Mouse (Mus musculus): ENCODE results near the gene Mak. TPM values are rescaled to one million over a fixed set of nuclear protein-coding genes. Genes with fewer than 3 reads are reported as not detected.
"Not testable (repeated sequence)": the region's sequence is repeated elsewhere in the genome, so short reads cannot be mapped to it uniquely, and the experiment has no call there.

The Mak gene
- polyA plus RNA-seq, 1 experiment from 2014 or later = 0.04 TPM

GRCm38 (mm10) chr13:40988418-40988817, 91.1 kb downstream of the Mak start:
- WGBS = 49% methylated on average over 2 of the region's 2 CpGs
- Histone ChIP-seq H3K27ac (no peak overlapping the region), H3K9ac (no peak overlapping the region), H3K27me3 (no peaks in the 10 kb centered on the region), H3K36me3 (no peaks in the 10 kb centered on the region), H3K4me3 (no peak overlapping the region), H3K4me2 (no peak overlapping the region), H3K9me3 (replicated peaks) (no peaks in the 10 kb centered on the region), H3K4me1 (replicated peaks) (no peaks in the 10 kb centered on the region)
- no peak for ATAC-seq (replicated peaks; ENCODE audit: insufficient number of reproducible peaks, insufficient read depth, low FRiP score, low read depth)

GRCm38 (mm10) chr13:40987608-40988303, 91.8 kb downstream of the Mak start:
- not testable (repeated sequence) for H3K9me3 ChIP-seq (replicated peaks); H3K9ac ChIP-seq; H3K36me3 ChIP-seq; ATAC-seq (replicated peaks; ENCODE audit: insufficient number of reproducible peaks, insufficient read depth, low FRiP score, low read depth); H3K27me3 ChIP-seq; H3K27ac ChIP-seq; H3K4me3 ChIP-seq; H3K4me1 ChIP-seq (replicated peaks); H3K4me2 ChIP-seq
- WGBS = 56% methylated on average over 4 of the region's 4 CpGs

- Histone ChIP-seq H3K36me3 (no peaks in the 10 kb centered on the region), H3K9me3 (replicated peaks) (no peaks in the 10 kb centered on the region), H3K4me1 (replicated peaks) (no peaks in the 10 kb centered on the region), H3K4me2 (no peak overlapping the region), H3K9ac (no peak overlapping the region), H3K4me3 (no peak overlapping the region), H3K27ac (no peak overlapping the region), H3K27me3 (no peaks in the 10 kb centered on the region)
- WGBS = 89% methylated on average over 5 of the region's 5 CpGs
- ATAC-seq (replicated peaks; ENCODE audit: insufficient number of reproducible peaks, insufficient read depth, low FRiP score, low read depth) = no peak
Measured at GRCm38 (mm10) chr13:40986081-40986480, 93.4 kb downstream of the Mak start.

GRCm38 (mm10) chr13:40982759-40983158, 96.7 kb downstream of the Mak start:
- Histone ChIP-seq H3K4me2 (no peak overlapping the region), H3K27me3 (no peaks in the 10 kb centered on the region), H3K9me3 (replicated peaks) (no peaks in the 10 kb centered on the region), H3K36me3 (no peaks in the 10 kb centered on the region), H3K4me1 (replicated peaks) (no peaks in the 10 kb centered on the region), H3K9ac (no peak overlapping the region), H3K27ac (no peak overlapping the region), H3K4me3 (no peak overlapping the region)
- WGBS = 79% methylated on average over 1 of the region's 1 CpGs
- ATAC-seq (replicated peaks; ENCODE audit: insufficient number of reproducible peaks, insufficient read depth, low FRiP score, low read depth) = no peak

- Histone ChIP-seq H3K9me3 (replicated peaks) (no peaks in the 10 kb centered on the region), H3K27ac (peak overlapping the region; percentile 58), H3K4me2 (no peak overlapping the region), H3K4me3 (no peak overlapping the region), H3K9ac (no peak overlapping the region), H3K36me3 (no peaks in the 10 kb centered on the region), H3K4me1 (replicated peaks) (no peaks in the 10 kb centered on the region), H3K27me3 (no peaks in the 10 kb centered on the region)
- 53% methylated on average over 2 of the region's 2 CpGs for WGBS
- ATAC-seq (replicated peaks; ENCODE audit: insufficient number of reproducible peaks, insufficient read depth, low FRiP score, low read depth) = no peak
Measured at GRCm38 (mm10) chr13:40979321-40979720, 100.2 kb downstream of the Mak start.

GRCm38 (mm10) chr13:40978652-40979051, 100.9 kb downstream of the Mak start:
- ATAC-seq (replicated peaks; ENCODE audit: insufficient number of reproducible peaks, insufficient read depth, low FRiP score, low read depth) = no peak; the same call in 1 of the 2 replicates
- Histone ChIP-seq H3K9me3 (replicated peaks) (no peaks in the 10 kb centered on the region), H3K4me1 (replicated peaks) (no peaks in the 10 kb centered on the region), H3K4me3 (no peak overlapping the region), H3K4me2 (no peak overlapping the region), H3K27me3 (no peaks in the 10 kb centered on the region), H3K27ac (peak overlapping the region; percentile 58), H3K36me3 (no peaks in the 10 kb centered on the region), H3K9ac (no peak overlapping the region)
- WGBS = 51% methylated on average over 4 of the region's 4 CpGs

- no peak overlapping the region for H3K4me2 ChIP-seq
- no peak overlapping the region for H3K9ac ChIP-seq
- ATAC-seq (replicated peaks; ENCODE audit: insufficient number of reproducible peaks, insufficient read depth, low FRiP score, low read depth) = no peak
- no peaks in the 10 kb centered on the region for H3K4me1 ChIP-seq (replicated peaks)
- WGBS = 18% methylated on average over 7 of the region's 7 CpGs
- no peak overlapping the region for H3K27ac ChIP-seq
- H3K9me3 ChIP-seq (replicated peaks) = no peaks in the 10 kb centered on the region
- no peaks in the 10 kb centered on the region for H3K27me3 ChIP-seq
- no peak overlapping the region for H3K4me3 ChIP-seq
- no peaks in the 10 kb centered on the region for H3K36me3 ChIP-seq
Measured at GRCm38 (mm10) chr13:40977609-40978008, 101.9 kb downstream of the Mak start.

Other genes with a start within 250 kb of the Mak start
- 3.4 and 4.5 TPM in 2 replicates for gene Gcnt2, start 220.0 kb downstream of the Mak start, polyA plus RNA-seq (2015; fragmentation: Nextera tagmentation; extraction: Ambion mirVana)
- gene Pak1ip1, start 78.7 kb downstream of the Mak start, polyA plus RNA-seq (2015; fragmentation: Nextera tagmentation; extraction: Ambion mirVana) = 47.5 and 49.6 TPM in 2 replicates
- gene Tmem14c, start 63.4 kb downstream of the Mak start, polyA plus RNA-seq (2015; fragmentation: Nextera tagmentation; extraction: Ambion mirVana) = 206 TPM in 2 replicates
- 0.06 TPM in 1 of 2 replicates, not detected in the other for gene Gcm2, start 31.3 kb upstream of the Mak start, polyA plus RNA-seq (2015; fragmentation: Nextera tagmentation; extraction: Ambion mirVana)
- gene Sycp2l, start 34.6 kb upstream of the Mak start, polyA plus RNA-seq (2015; fragmentation: Nextera tagmentation; extraction: Ambion mirVana) = not detected in 2 replicates
- 0.59 and 1.3 TPM in 2 replicates for gene Elovl2, start 140.7 kb upstream of the Mak start, polyA plus RNA-seq (2015; fragmentation: Nextera tagmentation; extraction: Ambion mirVana)
- gene Smim13, start 170.1 kb upstream of the Mak start, polyA plus RNA-seq (2015; fragmentation: Nextera tagmentation; extraction: Ambion mirVana) = 9.6 and 10.8 TPM in 2 replicates
- gene Gm17364, start 194.3 kb upstream of the Mak start, polyA plus RNA-seq (2015; fragmentation: Nextera tagmentation; extraction: Ambion mirVana) = not detected in 2 replicates

All from heart, embryonic 15.5 days (tissue).